Mouse (Mus musculus) cerebellum, postnatal 4 days (tissue): ENCODE data around the gene Samsn1.

Experiments
- DNase-seq, 2 experiments: peaks; one replicate each; pipeline ENCODE4 v3.0.0; 2022; ENCODE audit warnings: low spot score in 2 of 2, mixed read lengths in 1 of 2

Gene Samsn1

GRCm38 (mm10) chr16:76022181-76022580 is at the start of gene Samsn1:
Gene Samsn1 (minus strand): TSS chr16:76022281.
- no peak for DNase-seq

GRCm38 (mm10) chr16:76066082-76066635 is 44.1 kb upstream of the Samsn1 start:
- no peak for DNase-seq

GRCm38 (mm10) chr16:76054976-76055375 is 32.9 kb upstream of the Samsn1 start:
- DNase-seq, result no peak

GRCm38 (mm10) chr16:76054079-76054478 is 32.0 kb upstream of the Samsn1 start:
- DNase-seq, result no peak

GRCm38 (mm10) chr16:76053537-76053936 is 31.5 kb upstream of the Samsn1 start:
- no peak for DNase-seq

GRCm38 (mm10) chr16:76047066-76047465 is 25.0 kb upstream of the Samsn1 start:
- peak in 1 of 2 experiments; percentile 17 for DNase-seq

- no peak for DNase-seq
These were observed 18.4 kb upstream of the Samsn1 start for GRCm38 (mm10) chr16:76040319-76040945.

- DNase-seq, result no peak
These were observed 2.9 kb downstream of the Samsn1 start for GRCm38 (mm10) chr16:76019164-76019563.

- DNase-seq, result no peak
These were observed 18.2 kb downstream of the Samsn1 start for GRCm38 (mm10) chr16:76003812-76004389.

GRCm38 (mm10) chr16:76002870-76003572 is 19.1 kb downstream of the Samsn1 start:
- no peak for DNase-seq

- no peak for DNase-seq
These were observed 19.8 kb downstream of the Samsn1 start for GRCm38 (mm10) chr16:76002287-76002686.

- no peak for DNase-seq
These were observed 20.3 kb downstream of the Samsn1 start for GRCm38 (mm10) chr16:76001788-76002187.

GRCm38 (mm10) chr16:76000127-76000526 is 22.0 kb downstream of the Samsn1 start:
- DNase-seq, result no peak

- no peak for DNase-seq
These were observed 31.9 kb downstream of the Samsn1 start for GRCm38 (mm10) chr16:75990173-75990572.

- DNase-seq, result no peak
These were observed 38.2 kb downstream of the Samsn1 start for GRCm38 (mm10) chr16:75983831-75984230.

GRCm38 (mm10) chr16:75979381-75979780 is 42.7 kb downstream of the Samsn1 start:
- DNase-seq, result no peak

GRCm38 (mm10) chr16:75977798-75978197 is 44.3 kb downstream of the Samsn1 start:
- no peak for DNase-seq

- DNase-seq, result no peak
These were observed 46.3 kb downstream of the Samsn1 start for GRCm38 (mm10) chr16:75975682-75976332.

- no peak for DNase-seq
These were observed 51.6 kb downstream of the Samsn1 start for GRCm38 (mm10) chr16:75970266-75970998.

- no peak for DNase-seq
These were observed 60.1 kb downstream of the Samsn1 start for GRCm38 (mm10) chr16:75962021-75962420.

- DNase-seq, result no peak
These were observed 60.6 kb downstream of the Samsn1 start for GRCm38 (mm10) chr16:75961487-75961886.
